Mouse (Mus musculus) cortical plate, adult 2 months (tissue): ENCODE results near the gene Fndc8.

ENCODE experiments used
- CTCF ChIP-seq: fragments of 200-500 bp; IDR thresholded peaks from 2 replicates; pipeline ENCODE4 v1.5.1; 2011; ENCODE audit warnings: mild to moderate bottlenecking, control low read depth, low read length; ENCODE audit not compliant: insufficient read depth; ENCODE audit errors: extremely low read depth
- POLR2A ChIP-seq: fragments of 200-500 bp; IDR thresholded peaks from 2 replicates; pipeline ENCODE4 v1.6.1; 2011; ENCODE audit warnings: mild to moderate bottlenecking, low read length, control low read depth; ENCODE audit not compliant: insufficient read depth; ENCODE audit errors: extremely low read depth

- TF ChIP-seq CTCF (no peak), POLR2A (no peak)
These were observed 31.2 kb upstream of the Fndc8 start for GRCm38 (mm10) chr11:82860759-82861158.
